Mouse (Mus musculus): ENCODE results near the gene Insl6.

DNA sequence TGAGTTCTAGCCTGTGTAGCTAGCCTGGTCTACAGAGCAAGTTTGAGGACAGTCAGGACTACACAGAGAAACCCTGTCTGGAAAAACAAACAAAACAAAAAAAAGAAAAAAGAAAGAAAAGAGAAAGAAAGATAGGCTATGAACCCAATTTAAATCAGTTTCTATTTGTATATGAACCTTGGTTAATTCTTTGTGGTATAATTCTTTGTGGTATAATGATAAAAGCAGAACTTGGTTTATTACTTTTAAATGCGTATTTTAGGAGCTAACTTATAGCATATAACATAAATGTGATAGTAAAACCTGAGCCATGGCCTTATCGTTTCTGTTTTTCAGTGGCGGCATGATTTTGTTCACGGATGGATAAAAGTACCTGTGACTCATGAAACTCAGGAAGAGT, 48.7 kb downstream of the Insl6 start:
- no peak for TF ChIP-seq MAX (IDR thresholded peaks at IDR 0.05; ENCODE audit: low read length)
- no peak for TF ChIP-seq CTCF (IDR thresholded peaks at IDR 0.05 in 2 of 3, conservative IDR thresholded peaks at IDR 0.05 in 1 of 3; ENCODE audit: control insufficient read depth in 1 of 3, insufficient read depth in 1 of 3, low read depth in 2 of 3, low read length in 3 of 3, poor library complexity in 1 of 3, severe bottlenecking in 1 of 3)
- no peak for TF ChIP-seq ZC3H11A (IDR thresholded peaks at IDR 0.05; ENCODE audit: low read depth, low read length)
- TF ChIP-seq RCOR1 (IDR thresholded peaks at IDR 0.05; ENCODE audit: low read depth, low read length) = peak; percentile 69
- TF ChIP-seq USF1 (IDR thresholded peaks at IDR 0.05; ENCODE audit: low read depth, low read length) = no peak
